Mouse (Mus musculus): ENCODE results near the gene Cftr. TPM values are rescaled to one million over a fixed set of nuclear protein-coding genes. Genes with fewer than 3 reads are reported as not detected.

Cftr gene
- total and polyA plus RNA-seq, 3 experiments, result not detected

DNA sequence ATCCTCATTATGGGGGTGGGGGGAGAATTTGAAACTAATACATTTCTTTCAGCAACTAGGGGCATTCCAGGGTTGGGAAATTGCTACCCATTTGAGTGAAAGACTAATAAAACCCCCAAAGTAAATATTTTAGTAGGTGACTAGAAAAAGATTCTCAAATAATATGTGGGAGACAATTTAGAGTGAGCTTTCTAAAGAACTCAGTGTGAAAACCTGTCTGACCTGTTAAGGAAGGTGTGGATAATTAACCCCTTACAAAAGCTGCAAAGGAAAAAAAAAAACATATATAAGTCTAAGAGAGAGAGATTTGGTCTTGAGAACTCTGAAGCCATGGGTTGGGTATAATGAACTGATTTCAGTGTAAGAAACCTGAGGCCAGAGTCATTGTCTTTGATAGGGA, 167.8 kb downstream of the Cftr start:
- no peak for DNase-seq (ENCODE audit: low read depth, low spot score)
- no peaks in the 10 kb centered on the region for H3K79me2 ChIP-seq (ENCODE audit: control insufficient read depth, insufficient read depth, low read length, poor library complexity)
- H3K27ac ChIP-seq (ENCODE audit: control insufficient read depth, low read depth, low read length), result no peak overlapping the region
- no peaks in the 10 kb centered on the region for H3K36me3 ChIP-seq (ENCODE audit: control insufficient read depth in 1 of 2, insufficient read depth in 2 of 2, low read length in 2 of 2)
- peaks cover 0 to 4% of the 10 kb centered on the region in 2 experiments; a peak in 3 of 4 replicates for H3K27me3 ChIP-seq (ENCODE audit: control insufficient read depth in 1 of 2, insufficient read depth in 2 of 2, low read length in 2 of 2)
- no peaks in the 10 kb centered on the region for H3K4me1 ChIP-seq (ENCODE audit: control insufficient read depth in 1 of 2, insufficient read depth in 2 of 2, low read length in 2 of 2)
- TF ChIP-seq MAX (IDR thresholded peaks at IDR 0.05; ENCODE audit: low read length), result no peak
- TF ChIP-seq ZNF384 (IDR thresholded peaks at IDR 0.05; ENCODE audit: low read depth, low read length), result no peak
- no peak for TF ChIP-seq TBP (IDR thresholded peaks at IDR 0.05; ENCODE audit: low read depth, low read length)
- no peak overlapping the region for H3K9ac ChIP-seq (ENCODE audit: control insufficient read depth, low read depth, low read length, poor library complexity, severe bottlenecking)
- no peaks in the 10 kb centered on the region for H3K9me3 ChIP-seq (replicated peaks; ENCODE audit: insufficient read depth, low read length)
- H3K4me3 ChIP-seq (ENCODE audit: control insufficient read depth in 1 of 2, insufficient read depth in 1 of 2, low read depth in 2 of 2, low read length in 2 of 2), result no peak overlapping the region

- TF ChIP-seq BHLHE40 (IDR thresholded peaks at IDR 0.05; ENCODE audit: borderline replicate concordance, low read depth, low read length), result no peak
- no peak for TF ChIP-seq GABPA (IDR thresholded peaks at IDR 0.05; ENCODE audit: low read depth, low read length)
- no peak for TF ChIP-seq KAT2A (conservative IDR thresholded peaks at IDR 0.05; ENCODE audit: low read depth, low read length)
- no peak for TF ChIP-seq SIN3A (IDR thresholded peaks at IDR 0.05; ENCODE audit: low read length)
- TF ChIP-seq TCF12 (IDR thresholded peaks at IDR 0.05; ENCODE audit: low read depth, low read length), result no peak
- TF ChIP-seq RCOR1 (IDR thresholded peaks at IDR 0.05; ENCODE audit: low read depth, low read length), result no peak
- no peak for TF ChIP-seq CHD1 (IDR thresholded peaks at IDR 0.05; ENCODE audit: low read depth, low read length)
- TF ChIP-seq CHD2 (IDR thresholded peaks at IDR 0.05; ENCODE audit: low read length), result no peak
- no peak for TF ChIP-seq HCFC1 (IDR thresholded peaks at IDR 0.05; ENCODE audit: low read depth, low read length)
- no peak for TF ChIP-seq MAZ (IDR thresholded peaks at IDR 0.05; ENCODE audit: low read depth, low read length)
- no peak for TF ChIP-seq ZMIZ1 (IDR thresholded peaks at IDR 0.05; ENCODE audit: low read depth, low read length)
- TF ChIP-seq CTCF (IDR thresholded peaks at IDR 0.05 in 2 of 3, conservative IDR thresholded peaks at IDR 0.05 in 1 of 3; ENCODE audit: control insufficient read depth in 1 of 3, insufficient read depth in 1 of 3, low read depth in 2 of 3, low read length in 3 of 3, poor library complexity in 1 of 3, severe bottlenecking in 1 of 3), result no peak
- no peak for TF ChIP-seq USF1 (IDR thresholded peaks at IDR 0.05; ENCODE audit: low read depth, low read length)
- TF ChIP-seq GATA1 (IDR thresholded peaks at IDR 0.05; ENCODE audit: low read depth, low read length), result no peak
- no peak for TF ChIP-seq E2F4 (IDR thresholded peaks at IDR 0.05; ENCODE audit: borderline replicate concordance, low read depth, low read length)
- no peak for TF ChIP-seq MEF2A (IDR thresholded peaks at IDR 0.05; ENCODE audit: extremely low read depth, insufficient replicate concordance, low read depth, low read length, poor library complexity, severe bottlenecking)
- TF ChIP-seq MXI1 (IDR thresholded peaks at IDR 0.05; ENCODE audit: low read depth, low read length), result no peak
Measured at GRCm38 (mm10) chr6:18344272-18344671, 173.8 kb downstream of the Cftr start.

More at GRCm38 (mm10) chr6:18344272-18344671, 173.8 kb downstream of the Cftr start:
- no peak overlapping the region for H3K27ac ChIP-seq (ENCODE audit: control insufficient read depth, low read depth, low read length)
- no peaks in the 10 kb centered on the region for H3K9me3 ChIP-seq (replicated peaks; ENCODE audit: insufficient read depth, low read length)
- no peak overlapping the region for H3K9ac ChIP-seq (ENCODE audit: control insufficient read depth, low read depth, low read length, poor library complexity, severe bottlenecking)
- no peak for DNase-seq (ENCODE audit: low read depth, low spot score)
- peaks cover 0 to 3% of the 10 kb centered on the region in 2 experiments; a peak in 1 of 4 replicates for H3K36me3 ChIP-seq (ENCODE audit: control insufficient read depth in 1 of 2, insufficient read depth in 2 of 2, low read length in 2 of 2)
- H3K27me3 ChIP-seq (ENCODE audit: control insufficient read depth in 1 of 2, insufficient read depth in 2 of 2, low read length in 2 of 2), result peaks cover 1 to 2% of the 10 kb centered on the region in 2 experiments; a peak in 2 of 4 replicates
- H3K4me1 ChIP-seq (ENCODE audit: control insufficient read depth in 1 of 2, insufficient read depth in 2 of 2, low read length in 2 of 2), result no peaks in the 10 kb centered on the region
- no peaks in the 10 kb centered on the region for H3K79me2 ChIP-seq (ENCODE audit: control insufficient read depth, insufficient read depth, low read length, poor library complexity)
- no peak overlapping the region for H3K4me3 ChIP-seq (ENCODE audit: control insufficient read depth in 1 of 2, insufficient read depth in 1 of 2, low read depth in 2 of 2, low read length in 2 of 2)

Data from MEL (cell line).